Mouse (Mus musculus) testis, adult 2 months (tissue): ENCODE data around the gene Flrt1.

Source experiments
- CTCF ChIP-seq: fragments of 200-500 bp; IDR thresholded peaks from 2 replicates; pipeline ENCODE4 v1.5.1; 2012; ENCODE audit warnings: low read depth, mild to moderate bottlenecking, inconsistent platforms, low read length, moderate library complexity; ENCODE audit not compliant: control insufficient read depth, insufficient read depth, insufficient replicate concordance
- POLR2A ChIP-seq: fragments of 200-500 bp; IDR thresholded peaks from 2 replicates; pipeline ENCODE4 v1.6.1; 2012; ENCODE audit warnings: low read depth, mild to moderate bottlenecking, inconsistent platforms, low read length, moderate library complexity; ENCODE audit not compliant: control insufficient read depth

DNA sequence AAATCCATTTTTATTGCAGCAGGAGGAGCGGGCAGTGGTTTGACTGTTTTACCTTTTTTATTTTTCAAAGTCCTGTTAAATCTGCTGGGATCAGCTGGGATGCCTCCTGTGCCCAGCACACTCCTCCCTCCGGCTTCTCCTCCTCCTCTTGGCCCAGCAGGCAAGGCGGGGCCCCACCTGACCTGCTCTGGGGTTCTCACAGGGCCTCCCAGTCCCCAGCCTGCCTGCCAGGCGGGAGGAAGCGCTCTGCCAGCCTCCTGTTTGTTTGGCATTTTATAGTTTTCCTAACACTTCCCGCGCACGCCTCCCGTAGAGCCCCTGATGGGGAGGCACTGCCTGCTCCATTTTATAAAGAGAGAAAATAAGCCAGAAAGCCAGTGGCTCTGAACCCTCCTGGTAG lies 30.5 kb upstream of the Flrt1 start:
- TF ChIP-seq POLR2A (no peak), CTCF (no peak)
